Mouse (Mus musculus) retina, embryonic 14.5 days (tissue): ENCODE results near the gene Ssr3.

ENCODE experiments used
- DNase-seq: peaks from one replicate; pipeline ENCODE4 v3.0.0-alpha.2; 2015; ENCODE audit warnings: low spot score

Ssr3 gene

GRCm38 (mm10) chr3:65374729-65375128 is 17.7 kb downstream of the Ssr3 start:
- no peak for DNase-seq

- no peak for DNase-seq
Observed at GRCm38 (mm10) chr3:65373594-65374182, 18.7 kb downstream of the Ssr3 start.

- no peak for DNase-seq
Observed at GRCm38 (mm10) chr3:65372552-65372951, 19.9 kb downstream of the Ssr3 start.

- DNase-seq = no peak
Observed at GRCm38 (mm10) chr3:65367944-65368343, 24.5 kb downstream of the Ssr3 start.

GRCm38 (mm10) chr3:65365921-65366710 is 26.3 kb downstream of the Ssr3 start:
- DNase-seq = no peak

GRCm38 (mm10) chr3:65365184-65365583 is 27.2 kb downstream of the Ssr3 start:
- no peak for DNase-seq

- no peak for DNase-seq
Observed at GRCm38 (mm10) chr3:65363438-65363837, 29.0 kb downstream of the Ssr3 start.

GRCm38 (mm10) chr3:65360163-65360969 is 32.1 kb downstream of the Ssr3 start:
- DNase-seq = no peak

- no peak for DNase-seq
Observed at GRCm38 (mm10) chr3:65358841-65359240, 33.6 kb downstream of the Ssr3 start.

- DNase-seq = peak; percentile 7
Observed at GRCm38 (mm10) chr3:65358275-65358674, 34.1 kb downstream of the Ssr3 start.

- DNase-seq = no peak
Observed at GRCm38 (mm10) chr3:65355479-65355878, 36.9 kb downstream of the Ssr3 start.

- no peak for DNase-seq
Observed at GRCm38 (mm10) chr3:65353263-65354037, 39.0 kb downstream of the Ssr3 start.

GRCm38 (mm10) chr3:65352278-65353127 is 39.9 kb downstream of the Ssr3 start:
- peak; percentile 71 for DNase-seq

GRCm38 (mm10) chr3:65346176-65346575 is 46.2 kb downstream of the Ssr3 start:
- DNase-seq = no peak

GRCm38 (mm10) chr3:65340173-65340951 is 52.1 kb downstream of the Ssr3 start:
- no peak for DNase-seq

- no peak for DNase-seq
Observed at GRCm38 (mm10) chr3:65337835-65338464, 54.5 kb downstream of the Ssr3 start.
